Comparison of ENCODE assay signal across 8 mouse cellular contexts in genomic region chr7:19628536-19629360, GRCm38 (mm10). TPM values are rescaled to one million over a fixed set of nuclear protein-coding genes. Genes with fewer than 3 reads are reported as not detected.
DNase-seq lines count a peak whose midpoint lies in the region; ATAC-seq and TF ChIP-seq lines count a peak whose summit lies in the region.

No protein-coding gene starts in this region.

- no peak for TF ChIP-seq POLR2A in kidney, adult 2 months (IDR thresholded peaks at IDR 0.05; ENCODE audit: low read depth, low read length)
- peak; percentile 30 for TF ChIP-seq POLR2A in spleen, adult 2 months (IDR thresholded peaks at IDR 0.05; ENCODE audit: low read depth, low read length)

- 1% methylated on average over 57 of the region's 57 CpGs for WGBS in embryonic facial prominence, embryonic 13.5 days
- WGBS in kidney, adult 2 months = 2% methylated on average over 51 of the region's 57 CpGs
- WGBS in limb, embryonic 12.5 days = 1% methylated on average over 57 of the region's 57 CpGs
- WGBS in midbrain, embryonic 15.5 days = under 1% methylated on average over 57 of the region's 57 CpGs
- WGBS in spleen, adult 2 months = 1% methylated on average over 57 of the region's 57 CpGs

- peak; percentile 94 for DNase-seq in 3134 (ENCODE audit: extremely low read depth, insufficient read length, low spot score)
- DNase-seq in adrenal gland, postnatal 36 days = peak; percentile 95 to 97
- peak; percentile 98 for DNase-seq in heart, adult 18-20 months
- peak; percentile 98 for DNase-seq in kidney, adult 2 months
- DNase-seq in spleen, adult 2 months (ENCODE audit: low read depth in 1 of 2, low spot score in 2 of 2) = peak; percentile 97 to 99

- H3K4me3 ChIP-seq in embryonic facial prominence, embryonic 13.5 days = peak overlapping the region; percentile 79
- H3K4me3 ChIP-seq in kidney, adult 2 months (ENCODE audit: insufficient read depth, low read depth, low read length) = peak overlapping the region; percentile 81
- peak overlapping the region; percentile 78 for H3K4me3 ChIP-seq in limb, embryonic 12.5 days (replicated peaks)
- H3K4me3 ChIP-seq in midbrain, embryonic 15.5 days = peak overlapping the region; percentile 52
- H3K4me3 ChIP-seq in spleen, adult 2 months (ENCODE audit: extremely low read depth, insufficient read depth, insufficient read length) = peak overlapping the region; percentile 71

- peak; percentile 87 for ATAC-seq in embryonic facial prominence, embryonic 13.5 days (ENCODE audit: insufficient number of reproducible peaks, insufficient read depth, low FRiP score, low TSS enrichment, low read depth)
- ATAC-seq in limb, embryonic 12.5 days (ENCODE audit: insufficient number of reproducible peaks, insufficient read depth, low FRiP score, low TSS enrichment, low read depth) = peak; percentile 88
- ATAC-seq in midbrain, embryonic 15.5 days (replicated peaks) = peak; percentile 90

- peak overlapping the region; percentile 68 for H3K9ac ChIP-seq in embryonic facial prominence, embryonic 13.5 days
- peak overlapping the region; percentile 57 for H3K9ac ChIP-seq in limb, embryonic 12.5 days (replicated peaks)
- H3K9ac ChIP-seq in midbrain, embryonic 15.5 days = peak overlapping the region; percentile 19; the same call in 1 of the 2 replicates

- peak overlapping the region; percentile 88 for H3K27ac ChIP-seq in embryonic facial prominence, embryonic 13.5 days
- peak overlapping the region; percentile 68 for H3K27ac ChIP-seq in kidney, adult 2 months (ENCODE audit: insufficient read depth, low read depth, low read length)
- peak overlapping the region; percentile 80 for H3K27ac ChIP-seq in limb, embryonic 12.5 days
- H3K27ac ChIP-seq in midbrain, embryonic 15.5 days = peak overlapping the region; percentile 60
- H3K27ac ChIP-seq in spleen, adult 2 months (ENCODE audit: insufficient read depth, low read length) = peak overlapping the region; percentile 93

- H3K27me3 ChIP-seq in embryonic facial prominence, embryonic 13.5 days = no peaks in the 10 kb centered on the region
- no peaks in the 10 kb centered on the region for H3K27me3 ChIP-seq in kidney, adult 2 months (replicated peaks; ENCODE audit: control insufficient read depth, insufficient read depth, low read length)
- no peaks in the 10 kb centered on the region for H3K27me3 ChIP-seq in limb, embryonic 12.5 days
- H3K27me3 ChIP-seq in midbrain, embryonic 15.5 days (replicated peaks) = no peaks in the 10 kb centered on the region
- no peaks in the 10 kb centered on the region for H3K27me3 ChIP-seq in spleen, adult 2 months (ENCODE audit: control insufficient read depth, insufficient read depth, low read length)

- H3K4me2 ChIP-seq in embryonic facial prominence, embryonic 13.5 days = peak overlapping the region; percentile 84
- H3K4me2 ChIP-seq in limb, embryonic 12.5 days = peak overlapping the region; percentile 84
- peak overlapping the region; percentile 70 for H3K4me2 ChIP-seq in midbrain, embryonic 15.5 days

- H3K4me1 ChIP-seq in embryonic facial prominence, embryonic 13.5 days = 0 out of 2 replicates have a peak, but pooled peaks cover 4% of the 10 kb centered on the region
- H3K4me1 ChIP-seq in kidney, adult 2 months (ENCODE audit: control insufficient read depth, insufficient read depth, low read length) = no peaks in the 10 kb centered on the region
- 0 out of 2 replicates have a peak, but pooled peaks cover 2% of the 10 kb centered on the region for H3K4me1 ChIP-seq in limb, embryonic 12.5 days (replicated peaks)
- H3K4me1 ChIP-seq in midbrain, embryonic 15.5 days = peaks cover 10% of the 10 kb centered on the region
- peaks cover 3% of the 10 kb centered on the region; the same call in 1 of the 2 replicates for H3K4me1 ChIP-seq in spleen, adult 2 months (ENCODE audit: control insufficient read depth, insufficient read depth, insufficient read length)

- TF ChIP-seq CTCF in kidney, adult 2 months (conservative IDR thresholded peaks at IDR 0.05; ENCODE audit: insufficient read depth, insufficient read length, low read depth, low read length) = no peak
- no peak for TF ChIP-seq CTCF in spleen, adult 2 months (IDR thresholded peaks at IDR 0.05; ENCODE audit: extremely low read depth, insufficient read depth, insufficient read length, insufficient replicate concordance)

- H3K9me3 ChIP-seq in embryonic facial prominence, embryonic 13.5 days = no peaks in the 10 kb centered on the region
- no peaks in the 10 kb centered on the region for H3K9me3 ChIP-seq in limb, embryonic 12.5 days
- no peaks in the 10 kb centered on the region for H3K9me3 ChIP-seq in midbrain, embryonic 15.5 days

- peaks cover 20% of the 10 kb centered on the region for H3K36me3 ChIP-seq in embryonic facial prominence, embryonic 13.5 days
- no peaks in the 10 kb centered on the region for H3K36me3 ChIP-seq in kidney, adult 2 months (ENCODE audit: control insufficient read depth, insufficient read depth, low read length)
- peaks cover 22% of the 10 kb centered on the region for H3K36me3 ChIP-seq in limb, embryonic 12.5 days
- peaks cover 18% of the 10 kb centered on the region for H3K36me3 ChIP-seq in midbrain, embryonic 15.5 days (replicated peaks)
- H3K36me3 ChIP-seq in spleen, adult 2 months (ENCODE audit: control insufficient read depth, insufficient read depth, low read length) = peaks cover 8% of the 10 kb centered on the region

RNA-seq across cellular contexts. Expression of gene Relb, which starts 0.5 kb away (rescaled TPM):
- 10 to 100 TPM; 33.6 to 34.7 TPM for total RNA-seq in adrenal gland, postnatal 36 days (2021)
- 7.5 and 10.5 TPM in 2 replicates for polyA plus RNA-seq in embryonic facial prominence, embryonic 13.5 days (2015; fragmentation: Nextera tagmentation; extraction: Ambion mirVana)
- 1 to 10 TPM; 9.0 to 9.2 TPM for total RNA-seq in heart, adult 18-20 months (2021)
- polyA plus RNA-seq in kidney, adult 2 months (2012; rRNA removed) = 10.4 and 13.3 TPM in 2 replicates
- polyA plus RNA-seq in limb, embryonic 12.5 days (2016; fragmentation: Nextera tagmentation; extraction: Ambion mirVana) = 5.8 and 7.3 TPM in 2 replicates
- 5.5 and 5.9 TPM in 2 replicates for polyA plus RNA-seq in midbrain, embryonic 15.5 days (2015; fragmentation: Nextera tagmentation; extraction: Ambion mirVana)
- 76.9 and 114 TPM in 2 replicates for polyA plus RNA-seq in spleen, adult 2 months (2012; rRNA removed)

RNA-seq across cellular contexts. Expression of gene Clasrp, which starts 24.5 kb away (rescaled TPM):
- total RNA-seq in adrenal gland, postnatal 36 days (2021) = 10 to 100 TPM; 28.1 to 39.7 TPM
- 61.2 and 73.9 TPM in 2 replicates for polyA plus RNA-seq in embryonic facial prominence, embryonic 13.5 days (2015; fragmentation: Nextera tagmentation; extraction: Ambion mirVana)
- 10 to 100 TPM; 10.5 to 15.6 TPM for total RNA-seq in heart, adult 18-20 months (2021)
- 29.0 and 54.8 TPM in 2 replicates for polyA plus RNA-seq in kidney, adult 2 months (2012; rRNA removed)
- 77.4 and 78.4 TPM in 2 replicates for polyA plus RNA-seq in limb, embryonic 12.5 days (2016; fragmentation: Nextera tagmentation; extraction: Ambion mirVana)
- 67.2 and 69.1 TPM in 2 replicates for polyA plus RNA-seq in midbrain, embryonic 15.5 days (2015; fragmentation: Nextera tagmentation; extraction: Ambion mirVana)
- polyA plus RNA-seq in spleen, adult 2 months (2012; rRNA removed) = 102 and 186 TPM in 2 replicates

RNA-seq across cellular contexts. Expression of gene Clptm1, which starts 36.1 kb away (rescaled TPM):
- 100 to 1,000 TPM; 175 to 178 TPM for total RNA-seq in adrenal gland, postnatal 36 days (2021)
- 69.8 and 74.7 TPM in 2 replicates for polyA plus RNA-seq in embryonic facial prominence, embryonic 13.5 days (2015; fragmentation: Nextera tagmentation; extraction: Ambion mirVana)
- 10 to 100 TPM; 77.3 to 85.5 TPM for total RNA-seq in heart, adult 18-20 months (2021)
- 144 and 182 TPM in 2 replicates for polyA plus RNA-seq in kidney, adult 2 months (2012; rRNA removed)
- polyA plus RNA-seq in limb, embryonic 12.5 days (2016; fragmentation: Nextera tagmentation; extraction: Ambion mirVana) = 92.6 and 94.2 TPM in 2 replicates
- 129 and 135 TPM in 2 replicates for polyA plus RNA-seq in midbrain, embryonic 15.5 days (2015; fragmentation: Nextera tagmentation; extraction: Ambion mirVana)
- 76.3 and 78.9 TPM in 2 replicates for polyA plus RNA-seq in spleen, adult 2 months (2012; rRNA removed)

RNA-seq across cellular contexts. Expression of gene Apoc2, which starts 49.0 kb away (rescaled TPM):
- total RNA-seq in adrenal gland, postnatal 36 days (2021) = 1 to 10 TPM in 1 of 2 experiments, not detected in 1; 1.9 TPM
- 11.5 TPM in 1 of 2 replicates, not detected in the other for polyA plus RNA-seq in embryonic facial prominence, embryonic 13.5 days (2015; fragmentation: Nextera tagmentation; extraction: Ambion mirVana)
- total RNA-seq in heart, adult 18-20 months (2021) = under 1 TPM in 1 of 2 experiments, not detected in 1; 0.75 TPM
- polyA plus RNA-seq in kidney, adult 2 months (2012; rRNA removed) = 0.42 and 0.57 TPM in 2 replicates
- polyA plus RNA-seq in limb, embryonic 12.5 days (2016; fragmentation: Nextera tagmentation; extraction: Ambion mirVana) = 0.97 TPM in 1 of 2 replicates, not detected in the other
- 1.2 TPM in 1 of 2 replicates, not detected in the other for polyA plus RNA-seq in midbrain, embryonic 15.5 days (2015; fragmentation: Nextera tagmentation; extraction: Ambion mirVana)
- 1.2 and 5.5 TPM in 2 replicates for polyA plus RNA-seq in spleen, adult 2 months (2012; rRNA removed)

RNA-seq across cellular contexts. Expression of gene Gemin7, which starts 51.4 kb away (rescaled TPM):
- 10 to 100 TPM; 71.8 to 90.6 TPM for total RNA-seq in adrenal gland, postnatal 36 days (2021)
- 169 and 174 TPM in 2 replicates for polyA plus RNA-seq in embryonic facial prominence, embryonic 13.5 days (2015; fragmentation: Nextera tagmentation; extraction: Ambion mirVana)
- 10 to 100 TPM; 52.1 to 55.0 TPM for total RNA-seq in heart, adult 18-20 months (2021)
- 143 and 149 TPM in 2 replicates for polyA plus RNA-seq in kidney, adult 2 months (2012; rRNA removed)
- 167 and 170 TPM in 2 replicates for polyA plus RNA-seq in limb, embryonic 12.5 days (2016; fragmentation: Nextera tagmentation; extraction: Ambion mirVana)
- 142 and 155 TPM in 2 replicates for polyA plus RNA-seq in midbrain, embryonic 15.5 days (2015; fragmentation: Nextera tagmentation; extraction: Ambion mirVana)
- polyA plus RNA-seq in spleen, adult 2 months (2012; rRNA removed) = 94.7 and 143 TPM in 2 replicates

Comparison
In these comparisons a context has a peak if more than half of its experiments do, and no peak if none do; other contexts are left out.
1. Peak in every context shown above with its lines: DNase-seq, ATAC-seq, H3K4me3 ChIP-seq and H3K27ac ChIP-seq.